Mouse (Mus musculus) megakaryocyte progenitor cell, adult 5-6 weeks (primary cell): ENCODE results near the gene Spata1. TPM values are rescaled to one million over a fixed set of nuclear protein-coding genes. Genes with fewer than 3 reads are reported as not detected.

ENCODE experiments used
- ATAC-seq: replicated peaks from 2 replicates; pipeline ENCODE4 v1.8.0; 2016; ENCODE audit warnings: mild to moderate bottlenecking, moderate TSS enrichment, inconsistent platforms; ENCODE audit not compliant: poor library complexity
- total RNA-seq, 2 experiments: library from RNA; stranded (forward) in 1 of 2; stranded (reverse) in 1 of 2; fragments of 157-497, 149-512 nt in 1 of 2; fragments of 200-1000 nt in 1 of 2; gene quantifications; 2 replicates each; pipeline versions ENCODE4 v1.2.3 to v1.2.4; 2015 to 2017

The Spata1 gene
- total RNA-seq, 2 experiments from 2014 or later = 9.1 to 13.6 TPM

DNA sequence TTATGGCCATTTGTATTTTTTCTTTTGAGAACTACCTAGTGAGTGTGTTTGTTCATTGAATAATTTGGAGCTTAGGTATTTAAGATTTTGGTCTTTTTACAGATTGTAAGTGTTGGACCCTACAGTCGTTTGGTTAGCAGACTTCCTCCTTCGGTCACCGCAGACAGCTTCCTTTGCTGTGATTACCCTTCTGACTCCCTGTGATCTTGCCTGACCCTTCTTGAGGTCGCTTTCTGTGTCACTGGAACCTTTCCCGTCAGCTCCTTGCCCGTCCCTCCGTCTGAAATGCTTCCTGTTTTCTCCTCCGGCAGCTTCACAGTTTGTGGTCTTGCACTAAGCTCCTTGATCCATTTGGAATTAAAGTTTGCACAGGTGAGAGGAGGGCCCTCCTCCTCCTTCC, 77.8 kb downstream of the Spata1 start:
- peak; percentile 90 for ATAC-seq

GRCm38 (mm10) chr3:146419992-146420537, 79.5 kb downstream of the Spata1 start:
- no peak for ATAC-seq

- no peak for ATAC-seq
These were observed 80.0 kb downstream of the Spata1 start for GRCm38 (mm10) chr3:146419534-146419933.

GRCm38 (mm10) chr3:146418901-146419300, 80.7 kb downstream of the Spata1 start:
- no peak for ATAC-seq

DNA sequence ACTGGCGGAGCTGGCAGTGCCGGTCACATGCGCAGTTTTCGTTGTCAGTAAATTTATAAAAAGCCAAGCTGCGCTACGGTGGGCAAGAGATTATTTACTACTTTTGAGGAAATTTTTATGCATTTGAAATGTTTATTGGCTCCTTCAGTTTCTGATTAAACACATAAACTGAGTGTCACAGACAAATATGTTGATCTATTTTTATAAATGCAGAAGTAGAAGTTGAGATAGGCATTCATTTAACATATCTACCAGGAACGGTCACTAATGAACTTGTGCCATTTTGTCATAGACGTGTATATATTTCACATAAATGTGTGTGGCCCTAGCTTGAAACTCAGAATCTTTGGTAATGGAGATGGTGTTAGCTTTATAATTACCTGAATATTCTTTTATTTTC, 81.7 kb downstream of the Spata1 start:
- ATAC-seq = no peak

DNA sequence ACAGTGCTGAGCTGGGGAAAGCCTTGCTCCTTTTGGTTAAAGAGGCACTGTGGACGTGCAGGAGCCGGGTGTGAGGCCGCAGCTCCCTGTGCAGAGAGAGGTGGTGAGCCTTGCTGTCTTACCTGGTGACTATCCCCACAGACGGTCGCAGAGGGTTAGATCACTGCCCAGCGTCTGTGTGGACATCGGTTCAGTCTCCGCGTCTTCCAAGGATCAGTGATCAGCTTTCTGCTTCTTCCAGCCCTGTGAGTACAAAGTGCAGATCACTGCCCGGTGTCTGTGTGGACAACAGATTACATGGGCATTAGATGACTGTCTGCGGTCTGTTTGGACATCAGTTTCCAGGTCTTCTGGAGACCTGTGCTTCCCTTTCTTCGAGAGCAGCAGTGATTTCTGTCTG, 85.0 kb downstream of the Spata1 start:
- no peak for ATAC-seq

DNA sequence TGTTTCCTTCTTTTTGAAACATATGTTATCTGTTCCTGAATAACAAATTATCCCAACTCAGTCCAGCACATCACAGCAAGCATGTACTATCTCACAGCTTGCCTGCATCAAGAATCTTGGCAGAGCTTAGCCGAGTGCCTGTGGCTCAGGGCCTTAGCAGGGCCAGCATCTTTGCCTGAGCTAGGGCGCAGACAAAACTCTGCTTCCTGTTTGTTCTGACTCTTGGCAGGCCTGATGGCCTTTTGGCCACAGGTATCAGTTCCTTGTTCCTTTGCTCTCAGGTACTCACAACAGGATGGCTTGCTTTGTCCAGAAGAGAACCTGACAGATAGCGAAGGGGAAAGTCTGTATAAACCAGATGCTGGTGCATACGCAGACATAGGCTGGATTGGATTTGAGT, 85.6 kb downstream of the Spata1 start:
- no peak for ATAC-seq

DNA sequence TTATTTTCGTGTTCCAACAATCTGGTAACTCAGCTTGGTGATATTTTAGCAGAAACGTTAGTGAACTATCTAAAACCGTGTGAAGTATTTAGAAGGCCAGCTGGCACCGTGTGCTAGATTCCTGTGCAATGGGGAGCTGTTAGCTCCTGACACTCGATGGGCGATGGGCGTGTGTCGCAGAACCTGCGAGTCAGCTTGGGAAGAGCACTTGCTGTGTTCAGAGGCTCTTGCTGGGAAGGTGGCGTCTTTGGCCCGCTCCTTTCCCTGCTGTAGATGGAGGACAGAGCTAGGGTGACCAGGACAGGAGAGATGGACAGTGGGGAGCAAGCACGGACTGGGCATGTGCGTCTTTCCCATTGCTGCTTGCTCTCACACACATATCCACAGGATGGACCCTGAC, 86.5 kb downstream of the Spata1 start:
- ATAC-seq = no peak

DNA sequence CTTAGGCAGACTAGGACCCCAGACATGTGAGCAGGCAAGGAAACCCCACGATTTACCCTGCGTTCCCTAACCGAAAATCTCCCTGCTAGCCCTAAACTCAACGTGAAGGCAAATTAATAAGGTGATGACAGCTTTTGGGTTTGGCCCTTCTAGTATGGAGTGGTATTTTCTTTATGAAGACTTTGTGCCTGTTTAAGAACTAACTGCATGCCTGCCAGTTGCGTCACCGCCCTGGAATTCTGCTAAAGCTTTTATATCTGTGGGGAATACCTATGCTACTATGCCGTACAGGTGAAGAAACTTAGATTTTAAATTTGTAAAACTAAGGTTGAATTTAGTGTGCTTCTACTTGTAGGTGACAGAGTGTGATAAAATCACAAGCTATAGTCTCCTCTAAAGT, 87.1 kb downstream of the Spata1 start:
- ATAC-seq = no peak

DNA sequence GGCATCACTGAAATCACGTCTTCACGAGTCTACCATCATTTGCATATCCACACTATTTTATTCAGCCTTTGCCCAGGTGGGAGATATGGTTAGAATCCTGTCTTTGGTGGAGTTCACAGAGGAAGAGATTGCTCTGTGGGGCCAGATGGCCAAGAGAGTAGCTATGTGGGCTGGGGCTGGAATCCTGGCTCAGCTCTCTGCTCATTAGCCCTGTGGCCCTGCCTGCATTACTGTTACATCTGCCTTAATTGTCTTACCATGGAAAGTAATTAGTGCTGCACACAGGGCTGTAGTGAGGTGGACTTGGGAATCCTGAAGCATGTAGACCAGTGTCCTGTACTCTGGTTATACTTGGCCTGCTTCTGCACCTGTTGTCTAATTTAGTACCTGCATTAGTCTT, 87.5 kb downstream of the Spata1 start:
- no peak for ATAC-seq

DNA sequence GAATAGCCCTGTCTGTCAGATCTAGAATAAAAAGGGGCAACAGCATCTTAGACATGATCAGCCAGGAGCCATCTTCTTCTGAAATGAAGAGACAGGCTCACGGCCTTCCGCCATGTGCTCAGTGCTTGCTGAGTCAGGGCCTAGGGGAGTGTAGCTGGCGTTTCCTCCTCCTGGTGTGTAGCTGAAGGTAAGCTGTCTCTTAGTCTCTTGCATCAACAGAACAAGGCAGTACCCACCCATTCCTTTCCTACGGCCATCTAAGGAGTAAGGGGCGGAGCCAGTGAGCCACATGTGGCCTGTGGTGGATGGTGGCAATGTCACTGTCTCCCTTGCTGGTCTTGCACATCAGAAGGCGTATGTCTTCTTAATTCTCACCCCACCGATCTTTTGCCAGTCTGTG, 89.4 kb downstream of the Spata1 start:
- peak; percentile 64 for ATAC-seq

Other genes starting within 250 kb of the Spata1 start
- gene Ssx2ip, start 95.1 kb downstream of the Spata1 start, total RNA-seq (2015) = 13.2 and 16.2 TPM in 2 replicates
- gene Ssx2ip, start 95.1 kb downstream of the Spata1 start, total RNA-seq (2017) = 22.1 and 26.2 TPM in 2 replicates
- 12.5 and 17.0 TPM in 2 replicates for gene Ctbs, start 50.0 kb downstream of the Spata1 start, total RNA-seq (2015)
- 9.9 and 10.5 TPM in 2 replicates for gene Ctbs, start 50.0 kb downstream of the Spata1 start, total RNA-seq (2017)
- gene Gng5, start 54 bp upstream of the Spata1 start, total RNA-seq (2015) = 294 and 360 TPM in 2 replicates
- 127 and 170 TPM in 2 replicates for gene Gng5, start 54 bp upstream of the Spata1 start, total RNA-seq (2017)
- 81.7 and 81.8 TPM in 2 replicates for gene Rpf1, start 21.7 kb upstream of the Spata1 start, total RNA-seq (2015)
- gene Rpf1, start 21.7 kb upstream of the Spata1 start, total RNA-seq (2017) = 90.2 and 95.2 TPM in 2 replicates
- gene Uox, start 70.7 kb upstream of the Spata1 start, total RNA-seq (2015) = not detected in 2 replicates
- gene Uox, start 70.7 kb upstream of the Spata1 start, total RNA-seq (2017) = not detected in 2 replicates
- gene Dnase2b, start 115.8 kb upstream of the Spata1 start, total RNA-seq (2015) = not detected in 2 replicates
- 0.14 TPM in 1 of 2 replicates, not detected in the other for gene Dnase2b, start 115.8 kb upstream of the Spata1 start, total RNA-seq (2017)
- gene 4930503B20Rik, start 151.6 kb upstream of the Spata1 start, total RNA-seq (2015) = not detected in 2 replicates
- gene 4930503B20Rik, start 151.6 kb upstream of the Spata1 start, total RNA-seq (2017) = 0.34 TPM in 1 of 2 replicates, not detected in the other
- gene Samd13, start 185.8 kb upstream of the Spata1 start, total RNA-seq (2015) = 1.1 and 1.2 TPM in 2 replicates
- 0.96 and 1.5 TPM in 2 replicates for gene Samd13, start 185.8 kb upstream of the Spata1 start, total RNA-seq (2017)